Mouse (Mus musculus): ENCODE results near the gene Tspan9. TPM values are rescaled to one million over a fixed set of nuclear protein-coding genes. Genes with fewer than 3 reads are reported as not detected.

The Tspan9 gene
- polyA plus RNA-seq, 1 experiment from 2014 or later = 141 TPM

DNA sequence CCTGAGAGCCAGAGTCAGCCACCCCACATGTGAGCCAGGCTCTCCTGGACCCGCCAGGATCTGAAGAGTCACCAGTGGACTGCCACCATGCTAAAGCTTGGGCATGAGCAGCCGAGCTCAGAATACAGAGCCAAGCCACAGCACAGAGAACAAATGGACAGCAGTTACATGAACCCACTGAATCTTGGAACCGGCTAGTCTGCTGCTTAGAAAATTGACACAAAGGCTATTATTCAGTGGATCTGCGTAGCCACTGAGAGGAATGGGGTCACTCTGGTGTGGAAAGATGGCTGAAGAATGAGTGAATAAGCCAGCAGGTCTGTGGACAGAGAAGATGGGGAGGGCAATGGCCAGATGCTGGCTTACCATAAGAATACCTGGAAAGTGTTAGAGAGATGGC lies 12.7 kb downstream of the Tspan9 start:
- Histone ChIP-seq H3K4me1 (peaks cover 59% of the 10 kb centered on the region), H3K9me3 (no peaks in the 10 kb centered on the region), H3K4me3 (no peak overlapping the region), H3K4me2 (no peak overlapping the region), H3K36me3 (0 out of 2 replicates have a peak, but pooled peaks cover 2% of the 10 kb centered on the region), H3K27ac (no peak overlapping the region), H3K9ac (no peak overlapping the region), H3K27me3 (no peaks in the 10 kb centered on the region)
- no peak for ATAC-seq (ENCODE audit: insufficient number of reproducible peaks, low FRiP score, low TSS enrichment, low read depth)
- 84% methylated on average over 4 of the region's 4 CpGs for WGBS

DNA sequence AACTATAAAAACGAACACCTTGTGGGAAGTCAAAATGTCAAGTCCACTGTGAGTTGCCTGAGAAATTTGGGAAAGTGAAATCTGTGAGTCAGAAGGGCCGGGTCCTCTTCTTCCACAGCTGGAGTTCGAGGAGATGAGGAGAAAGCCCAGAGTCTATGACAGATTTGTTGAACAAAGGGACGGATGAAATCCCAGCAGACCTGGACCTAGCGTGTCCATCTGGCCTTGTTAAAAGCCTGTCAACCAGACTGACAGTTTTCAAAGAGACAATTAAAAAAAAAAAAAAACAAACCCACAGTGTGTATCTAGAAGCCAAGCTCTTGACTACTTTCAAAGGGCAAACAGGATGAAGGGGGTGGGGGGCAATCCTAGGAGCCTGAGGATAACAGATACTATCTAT lies 14.0 kb downstream of the Tspan9 start:
- 53% methylated on average over 5 of the region's 5 CpGs for WGBS
- Histone ChIP-seq H3K4me3 (no peak overlapping the region), H3K27ac (no peak overlapping the region), H3K4me2 (no peak overlapping the region), H3K9me3 (no peaks in the 10 kb centered on the region), H3K9ac (no peak overlapping the region), H3K4me1 (peaks cover 53% of the 10 kb centered on the region), H3K27me3 (no peaks in the 10 kb centered on the region), H3K36me3 (0 out of 2 replicates have a peak, but pooled peaks cover 2% of the 10 kb centered on the region)
- ATAC-seq (ENCODE audit: insufficient number of reproducible peaks, low FRiP score, low TSS enrichment, low read depth) = no peak

DNA sequence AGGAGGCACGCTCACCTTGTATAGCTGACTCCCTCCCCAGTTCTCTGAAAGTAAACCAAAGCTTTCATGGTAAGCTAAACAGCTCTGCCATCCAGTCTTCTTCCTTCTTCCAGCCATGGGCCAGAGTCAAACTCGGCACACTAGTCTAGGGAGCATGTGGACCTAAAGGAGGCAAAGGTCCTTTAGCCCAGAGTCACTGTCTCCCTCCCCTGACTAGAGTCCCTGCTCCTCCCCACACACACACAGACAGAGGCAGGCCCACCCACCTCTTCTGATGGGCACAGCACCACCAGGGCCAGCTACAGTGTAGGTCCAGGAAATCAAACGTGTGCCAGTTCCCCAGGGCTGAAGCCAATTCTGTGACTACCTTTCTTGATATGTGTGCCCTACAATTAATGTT lies 16.1 kb downstream of the Tspan9 start:
- H3K27me3 ChIP-seq = no peaks in the 10 kb centered on the region
- no peak overlapping the region for H3K4me3 ChIP-seq
- H3K27ac ChIP-seq = no peak overlapping the region
- peaks cover 48% of the 10 kb centered on the region for H3K4me1 ChIP-seq
- no peak overlapping the region for H3K9ac ChIP-seq
- no peak for ATAC-seq (ENCODE audit: insufficient number of reproducible peaks, low FRiP score, low TSS enrichment, low read depth)
- no peak overlapping the region for H3K4me2 ChIP-seq
- peaks cover 5% of the 10 kb centered on the region; the same call in 1 of the 2 replicates for H3K36me3 ChIP-seq
- no peaks in the 10 kb centered on the region for H3K9me3 ChIP-seq
- WGBS = 78% methylated on average over 3 of the region's 3 CpGs

DNA sequence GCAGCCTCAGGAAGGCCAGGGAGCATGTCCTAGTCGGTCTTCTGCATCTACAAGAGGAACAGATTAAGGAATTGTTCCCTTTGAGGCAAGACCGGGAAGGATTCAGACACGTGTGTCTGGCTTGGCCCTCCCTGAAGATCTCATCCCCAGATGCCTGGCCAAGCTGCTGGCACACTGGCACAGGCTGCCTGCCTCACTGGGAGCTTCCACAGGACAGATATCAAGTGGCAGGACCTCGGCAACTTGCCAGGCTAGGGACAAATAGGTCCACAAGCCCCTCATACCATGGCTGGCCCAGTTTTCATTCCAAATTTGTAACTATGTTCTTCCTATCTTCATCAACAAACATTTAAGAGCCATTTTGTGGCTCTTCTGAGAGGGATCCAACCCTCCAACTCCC lies 16.5 kb downstream of the Tspan9 start:
- Histone ChIP-seq H3K4me2 (no peak overlapping the region), H3K4me1 (peaks cover 52% of the 10 kb centered on the region), H3K4me3 (no peak overlapping the region), H3K9ac (no peak overlapping the region), H3K27ac (no peak overlapping the region), H3K27me3 (no peaks in the 10 kb centered on the region), H3K9me3 (no peaks in the 10 kb centered on the region), H3K36me3 (peaks cover 5% of the 10 kb centered on the region; the same call in 1 of the 2 replicates)
- no peak for ATAC-seq (ENCODE audit: insufficient number of reproducible peaks, low FRiP score, low TSS enrichment, low read depth)
- WGBS = 66% methylated on average over 4 of the region's 4 CpGs

- no peak overlapping the region for H3K27ac ChIP-seq
- H3K4me3 ChIP-seq = no peak overlapping the region
- peaks cover 45% of the 10 kb centered on the region for H3K4me1 ChIP-seq
- no peak overlapping the region for H3K4me2 ChIP-seq
- no peak for ATAC-seq (ENCODE audit: insufficient number of reproducible peaks, low FRiP score, low TSS enrichment, low read depth)
- H3K36me3 ChIP-seq = peaks cover 9% of the 10 kb centered on the region; the same call in 1 of the 2 replicates
- H3K9me3 ChIP-seq = no peaks in the 10 kb centered on the region
- H3K27me3 ChIP-seq = no peaks in the 10 kb centered on the region
- WGBS = 68% methylated on average over 3 of the region's 3 CpGs
- no peak overlapping the region for H3K9ac ChIP-seq
These were observed 17.9 kb downstream of the Tspan9 start for GRCm38 (mm10) chr6:128125464-128125863.

DNA sequence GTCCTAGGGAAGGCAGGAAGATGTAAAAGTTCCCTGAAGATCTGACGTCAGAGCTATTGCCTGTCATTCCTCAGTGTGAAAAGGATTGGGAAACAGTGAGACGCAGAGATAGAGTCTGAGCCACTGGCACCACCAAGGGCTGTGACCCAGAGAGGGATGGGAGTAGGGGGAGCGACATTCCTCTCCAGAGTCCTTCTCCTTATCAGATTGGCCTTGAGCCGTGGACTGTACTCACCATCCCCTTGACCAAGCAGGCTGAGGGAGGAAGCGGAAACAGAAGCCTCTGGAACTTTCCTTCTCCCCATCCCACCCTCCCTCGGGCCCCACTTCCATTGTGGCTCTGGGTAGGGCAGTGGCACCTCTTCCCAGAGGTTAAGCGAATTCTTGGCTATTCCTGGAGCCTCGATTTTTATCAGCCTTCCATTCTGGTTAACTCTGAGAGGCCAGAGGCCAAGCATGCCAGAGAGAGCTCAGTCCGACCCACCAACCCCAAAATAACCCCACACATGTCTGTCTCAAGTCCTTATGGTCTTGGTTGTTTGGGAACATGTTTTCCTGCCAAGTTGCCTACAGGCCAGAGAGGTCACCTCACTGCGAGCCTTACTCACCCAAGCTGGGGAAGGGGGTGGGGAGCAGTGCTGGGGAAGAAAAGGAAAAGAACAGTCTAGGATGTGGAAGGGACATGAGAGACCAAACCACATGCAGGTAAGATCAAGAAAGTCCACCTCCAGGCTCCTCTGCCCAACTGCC lies 19.0 kb downstream of the Tspan9 start:
- 70% methylated on average over 10 of the region's 10 CpGs for WGBS
- H3K27ac ChIP-seq = no peak overlapping the region
- peaks cover 39% of the 10 kb centered on the region for H3K4me1 ChIP-seq
- ATAC-seq (ENCODE audit: insufficient number of reproducible peaks, low FRiP score, low TSS enrichment, low read depth) = no peak
- H3K9ac ChIP-seq = no peak overlapping the region
- H3K4me3 ChIP-seq = no peak overlapping the region
- no peaks in the 10 kb centered on the region for H3K9me3 ChIP-seq
- H3K27me3 ChIP-seq = no peaks in the 10 kb centered on the region
- no peak overlapping the region for H3K4me2 ChIP-seq
- H3K36me3 ChIP-seq = peaks cover 15% of the 10 kb centered on the region

GRCm38 (mm10) chr6:128122127-128122526 lies 21.3 kb downstream of the Tspan9 start:
- H3K4me3 ChIP-seq = no peak overlapping the region
- peaks cover 12% of the 10 kb centered on the region for H3K36me3 ChIP-seq
- H3K27me3 ChIP-seq = no peaks in the 10 kb centered on the region
- H3K9ac ChIP-seq = no peak overlapping the region
- H3K4me2 ChIP-seq = no peak overlapping the region
- H3K9me3 ChIP-seq = no peaks in the 10 kb centered on the region
- no peak for ATAC-seq (ENCODE audit: insufficient number of reproducible peaks, low FRiP score, low TSS enrichment, low read depth)
- WGBS = 23% methylated on average over 5 of the region's 5 CpGs
- H3K27ac ChIP-seq = 0 out of 2 replicates have a peak overlapping the region, but pooled peaks have one; percentile 27
- peaks cover 25% of the 10 kb centered on the region for H3K4me1 ChIP-seq

DNA sequence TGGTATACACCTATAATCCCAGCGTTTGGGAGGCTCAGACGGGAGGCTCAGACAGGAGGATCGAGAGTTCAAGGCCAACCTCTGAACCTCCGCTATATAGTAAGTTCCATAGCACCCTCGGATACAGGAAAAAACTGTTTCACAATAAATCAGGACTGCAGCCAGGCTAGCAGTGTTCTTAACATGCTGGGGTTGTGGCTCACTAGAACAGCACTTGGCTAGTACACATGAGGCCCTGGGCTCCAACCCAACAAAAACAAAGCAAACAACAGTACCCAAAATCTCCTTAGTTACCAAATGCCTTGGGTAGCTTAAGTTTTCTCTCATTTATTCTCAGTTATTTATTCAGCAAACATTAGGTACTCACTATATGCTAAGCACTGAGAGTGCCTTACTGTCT lies 21.7 kb downstream of the Tspan9 start:
- no peak for ATAC-seq (ENCODE audit: insufficient number of reproducible peaks, low FRiP score, low TSS enrichment, low read depth)
- no peak overlapping the region for H3K9ac ChIP-seq
- no peaks in the 10 kb centered on the region for H3K9me3 ChIP-seq
- no peak overlapping the region for H3K27ac ChIP-seq
- H3K27me3 ChIP-seq = no peaks in the 10 kb centered on the region
- peaks cover 12% of the 10 kb centered on the region for H3K36me3 ChIP-seq
- peaks cover 29% of the 10 kb centered on the region for H3K4me1 ChIP-seq
- no peak overlapping the region for H3K4me2 ChIP-seq
- 80% methylated on average over 5 of the region's 5 CpGs for WGBS
- no peak overlapping the region for H3K4me3 ChIP-seq

GRCm38 (mm10) chr6:128120806-128121205 lies 22.6 kb downstream of the Tspan9 start:
- H3K27me3 ChIP-seq = no peaks in the 10 kb centered on the region
- WGBS = 83% methylated on average over 12 of the region's 12 CpGs
- H3K4me1 ChIP-seq = peaks cover 38% of the 10 kb centered on the region
- no peak overlapping the region for H3K27ac ChIP-seq
- no peak for ATAC-seq (ENCODE audit: insufficient number of reproducible peaks, low FRiP score, low TSS enrichment, low read depth)
- no peak overlapping the region for H3K9ac ChIP-seq
- no peak overlapping the region for H3K4me2 ChIP-seq
- no peak overlapping the region for H3K4me3 ChIP-seq
- H3K9me3 ChIP-seq = no peaks in the 10 kb centered on the region
- peaks cover 12% of the 10 kb centered on the region for H3K36me3 ChIP-seq

DNA sequence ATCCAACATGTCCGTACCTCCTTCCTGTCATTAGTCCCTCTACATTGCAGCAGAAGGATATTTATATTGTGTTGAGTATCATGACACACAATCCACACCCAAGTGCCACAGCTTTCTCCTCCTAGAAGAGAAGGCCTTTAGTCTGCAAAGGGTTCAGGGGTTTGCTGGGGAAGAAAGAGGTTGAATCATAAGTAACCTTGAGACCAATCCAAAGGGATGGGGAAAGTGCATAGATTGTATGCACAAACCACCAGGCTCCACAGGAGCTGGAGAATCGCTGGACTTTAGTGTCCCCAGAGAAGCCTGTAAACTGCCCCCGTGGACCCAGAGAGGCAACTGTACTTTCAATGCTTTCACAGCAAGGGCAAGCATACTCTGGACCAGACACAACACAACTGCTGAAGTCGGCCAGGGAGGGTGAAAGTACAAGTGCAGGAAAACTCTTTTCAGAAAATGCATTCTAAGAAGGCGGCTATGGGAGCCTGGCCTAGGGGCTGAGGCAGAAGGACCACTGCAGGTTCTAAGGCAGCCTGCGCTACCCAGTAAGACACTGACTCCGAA lies 24.6 kb downstream of the Tspan9 start:
- Histone ChIP-seq H3K4me2 (no peak overlapping the region), H3K4me1 (peaks cover 36% of the 10 kb centered on the region)
- WGBS = 90% methylated on average over 7 of the region's 7 CpGs

GRCm38 (mm10) chr6:128116836-128117542 lies 26.4 kb downstream of the Tspan9 start:
- Histone ChIP-seq H3K9ac (no peak overlapping the region), H3K4me3 (no peak overlapping the region), H3K9me3 (no peaks in the 10 kb centered on the region), H3K4me1 (peaks cover 37% of the 10 kb centered on the region), H3K27ac (peak overlapping the region; percentile 43), H3K27me3 (no peaks in the 10 kb centered on the region), H3K4me2 (0 out of 2 replicates have a peak overlapping the region, but pooled peaks have one; percentile 17), H3K36me3 (peaks cover 10% of the 10 kb centered on the region)
- WGBS = 35% methylated on average over 10 of the region's 10 CpGs
- no peak for ATAC-seq (ENCODE audit: insufficient number of reproducible peaks, low FRiP score, low TSS enrichment, low read depth)

More for the DNA sequence above, 24.6 kb downstream of the Tspan9 start:
- H3K27me3 ChIP-seq = no peaks in the 10 kb centered on the region
- no peak for ATAC-seq (ENCODE audit: insufficient number of reproducible peaks, low FRiP score, low TSS enrichment, low read depth)
- no peak overlapping the region for H3K27ac ChIP-seq
- no peak overlapping the region for H3K4me3 ChIP-seq
- H3K9ac ChIP-seq = no peak overlapping the region
- H3K9me3 ChIP-seq = no peaks in the 10 kb centered on the region
- peaks cover 12% of the 10 kb centered on the region for H3K36me3 ChIP-seq

GRCm38 (mm10) chr6:128116344-128116743 lies 27.1 kb downstream of the Tspan9 start:
- Histone ChIP-seq H3K9ac (no peak overlapping the region), H3K4me2 (no peak overlapping the region), H3K27ac (no peak overlapping the region), H3K27me3 (no peaks in the 10 kb centered on the region), H3K4me1 (peaks cover 39% of the 10 kb centered on the region), H3K4me3 (no peak overlapping the region), H3K9me3 (no peaks in the 10 kb centered on the region), H3K36me3 (peaks cover 10% of the 10 kb centered on the region)
- WGBS = 44% methylated on average over 2 of the region's 2 CpGs
- ATAC-seq (ENCODE audit: insufficient number of reproducible peaks, low FRiP score, low TSS enrichment, low read depth) = no peak

Measured in limb, embryonic 15.5 days (tissue).